Mouse (Mus musculus) MEL (cell line): ENCODE measurements around the gene Acss2. TPM values are rescaled to one million over a fixed set of nuclear protein-coding genes. Genes with fewer than 3 reads are reported as not detected.

ENCODE experiments used
- DNase-seq: peaks from one replicate; pipeline ENCODE4 v3.0.0; 2011; ENCODE audit warnings: low read depth, low spot score
- H3K27ac ChIP-seq: 2 replicates; pipeline ENCODE4 v1.5.1; 2012; ENCODE audit warnings: low read depth, mild to moderate bottlenecking, control low read depth, low read length, moderate library complexity; ENCODE audit not compliant: control insufficient read depth
- H3K27me3 ChIP-seq, 2 experiments: fragments of 150-350 bp in 1 of 2; sonication (generic) in 1 of 2; 2 replicates each; pipeline ENCODE4 v1.6.1; 2012; ENCODE audit warnings: low read length in 2 of 2, mild to moderate bottlenecking in 2 of 2, improper control_type of control experiment in 1 of 2, moderate library complexity in 1 of 2; ENCODE audit not compliant: insufficient read depth in 2 of 2, control insufficient read depth in 1 of 2
- H3K36me3 ChIP-seq, 2 experiments: 2 replicates each; pipeline ENCODE4 v1.6.1; 2012 to 2014; ENCODE audit warnings: low read length in 2 of 2, improper control_type of control experiment in 1 of 2, inconsistent platforms in 1 of 2, mild to moderate bottlenecking in 1 of 2; ENCODE audit not compliant: insufficient read depth in 2 of 2, control insufficient read depth in 1 of 2
- H3K4me1 ChIP-seq, 2 experiments: fragments of 150-350 bp in 1 of 2; sonication (generic) in 1 of 2; 2 replicates each; pipeline ENCODE4 v1.6.1; 2012; ENCODE audit warnings: low read length in 2 of 2, improper control_type of control experiment in 1 of 2, mild to moderate bottlenecking in 1 of 2; ENCODE audit not compliant: insufficient read depth in 2 of 2, control insufficient read depth in 1 of 2
- H3K4me3 ChIP-seq, 2 experiments: fragments of 150-350 bp in 1 of 2; sonication (generic) in 1 of 2; 2 replicates each; pipeline ENCODE4 v1.5.1; 2012; ENCODE audit warnings: low read depth in 2 of 2, low read length in 2 of 2, mild to moderate bottlenecking in 2 of 2, moderate library complexity in 2 of 2, control low read depth in 1 of 2, improper control_type of control experiment in 1 of 2; ENCODE audit not compliant: control insufficient read depth in 1 of 2, insufficient read depth in 1 of 2
- H3K79me2 ChIP-seq: 2 replicates; pipeline ENCODE4 v1.6.1; 2012; ENCODE audit warnings: mild to moderate bottlenecking, low read length, moderate library complexity; ENCODE audit not compliant: control insufficient read depth, poor library complexity, insufficient read depth
- H3K9ac ChIP-seq: 2 replicates; pipeline ENCODE4 v1.6.1; 2012; ENCODE audit warnings: low read depth, mild to moderate bottlenecking, control low read depth, low read length, moderate library complexity; ENCODE audit not compliant: control insufficient read depth, poor library complexity, severe bottlenecking
- H3K9me3 ChIP-seq: fragments of 150-350 bp; sonication (generic); replicated peaks from 2 replicates; pipeline ENCODE4 v1.6.1; 2012; ENCODE audit warnings: mild to moderate bottlenecking, low read length, improper control_type of control experiment, moderate library complexity; ENCODE audit not compliant: insufficient read depth
- BHLHE40 ChIP-seq: IDR thresholded peaks from 2 replicates; pipeline ENCODE4 v1.6.1; 2012; ENCODE audit warnings: low read depth, mild to moderate bottlenecking, inconsistent platforms, low read length, improper control_type of control experiment, borderline replicate concordance
- CHD2 ChIP-seq: IDR thresholded peaks from 2 replicates; pipeline ENCODE4 v1.6.1; 2011; ENCODE audit warnings: low read length, improper control_type of control experiment
- CTCF ChIP-seq, 3 experiments: IDR thresholded peaks in 2 of 3; conservative IDR thresholded peaks in 1 of 3; 2 replicates each; pipeline ENCODE4 v1.5.1; 2011 to 2012; ENCODE audit warnings: low read length in 3 of 3, low read depth in 2 of 3, mild to moderate bottlenecking in 2 of 3, improper control_type of control experiment in 1 of 3, inconsistent platforms in 1 of 3, mixed read lengths in 1 of 3, moderate library complexity in 1 of 3; ENCODE audit not compliant: control insufficient read depth in 1 of 3, insufficient read depth in 1 of 3, poor library complexity in 1 of 3, severe bottlenecking in 1 of 3
- ELF1 ChIP-seq: IDR thresholded peaks from 2 replicates; pipeline ENCODE4 v1.6.1; 2014; ENCODE audit warnings: low read depth, mild to moderate bottlenecking, inconsistent platforms, low read length, improper control_type of control experiment, moderate library complexity
- EP300 ChIP-seq, 2 experiments: IDR thresholded peaks; 2 replicates each; pipeline ENCODE4 v1.6.1; 2011; ENCODE audit warnings: improper control_type of control experiment in 2 of 2, low read length in 2 of 2, low read depth in 1 of 2, mild to moderate bottlenecking in 1 of 2
- ETS1 ChIP-seq: IDR thresholded peaks from 2 replicates; pipeline ENCODE4 v1.6.1; 2012; ENCODE audit warnings: low read depth, mild to moderate bottlenecking, inconsistent platforms, low read length, improper control_type of control experiment, moderate library complexity
- HCFC1 ChIP-seq: IDR thresholded peaks from 2 replicates; pipeline ENCODE4 v1.6.1; 2012; ENCODE audit warnings: low read depth, mild to moderate bottlenecking, inconsistent platforms, low read length, improper control_type of control experiment, moderate library complexity
- JUND ChIP-seq: IDR thresholded peaks from 2 replicates; pipeline ENCODE4 v1.6.1; 2011; ENCODE audit warnings: low read depth, mild to moderate bottlenecking, improper control_type of control experiment, low read length
- MAFK ChIP-seq: IDR thresholded peaks from 2 replicates; pipeline ENCODE4 v1.6.1; 2011; ENCODE audit warnings: low read depth, mild to moderate bottlenecking, low read length, improper control_type of control experiment, borderline replicate concordance
- MAX ChIP-seq: IDR thresholded peaks from 2 replicates; pipeline ENCODE4 v1.6.1; 2011; ENCODE audit warnings: low read length, improper control_type of control experiment
- MAZ ChIP-seq: IDR thresholded peaks from 2 replicates; pipeline ENCODE4 v1.6.1; 2012; ENCODE audit warnings: low read depth, mild to moderate bottlenecking, inconsistent platforms, low read length, improper control_type of control experiment
- MEF2A ChIP-seq: IDR thresholded peaks from 2 replicates; pipeline ENCODE4 v1.6.1; 2014; ENCODE audit warnings: low read depth, mild to moderate bottlenecking, inconsistent platforms, low read length, improper control_type of control experiment; ENCODE audit not compliant: poor library complexity, insufficient replicate concordance, severe bottlenecking; ENCODE audit errors: extremely low read depth
- MXI1 ChIP-seq: IDR thresholded peaks from 2 replicates; pipeline ENCODE4 v1.6.1; 2011; ENCODE audit warnings: mild to moderate bottlenecking, low read depth, low read length, improper control_type of control experiment
- MYB ChIP-seq: IDR thresholded peaks from 2 replicates; pipeline ENCODE4 v1.6.1; 2011; ENCODE audit warnings: mild to moderate bottlenecking, low read depth, low read length, improper control_type of control experiment
- MYC ChIP-seq: IDR thresholded peaks from 2 replicates; pipeline ENCODE4 v1.6.1; 2011; ENCODE audit warnings: low read depth, mild to moderate bottlenecking, low read length, improper control_type of control experiment, moderate library complexity
- NRF1 ChIP-seq: IDR thresholded peaks from 2 replicates; pipeline ENCODE4 v1.6.1; 2014; ENCODE audit warnings: low read depth, mild to moderate bottlenecking, inconsistent platforms, low read length, improper control_type of control experiment, moderate library complexity; ENCODE audit not compliant: poor library complexity, insufficient read depth, severe bottlenecking
- POLR2AphosphoS5 ChIP-seq: IDR thresholded peaks from 2 replicates; pipeline ENCODE4 v1.6.1; 2012; ENCODE audit warnings: low read depth, borderline replicate concordance, mild to moderate bottlenecking, inconsistent platforms, low read length, moderate library complexity, mixed read lengths
- RCOR1 ChIP-seq: IDR thresholded peaks from 2 replicates; pipeline ENCODE4 v1.6.1; 2012; ENCODE audit warnings: low read depth, mild to moderate bottlenecking, inconsistent platforms, low read length, improper control_type of control experiment
- SMC3 ChIP-seq: IDR thresholded peaks from 2 replicates; pipeline ENCODE4 v1.6.1; 2011; ENCODE audit warnings: low read depth, low read length, improper control_type of control experiment
- TAL1 ChIP-seq: IDR thresholded peaks from 2 replicates; pipeline ENCODE4 v1.6.1; 2012; ENCODE audit warnings: mild to moderate bottlenecking, inconsistent platforms, low read length, moderate library complexity, mixed read lengths
- TBP ChIP-seq: IDR thresholded peaks from 2 replicates; pipeline ENCODE4 v1.8.0; 2011; ENCODE audit warnings: low read depth, low read length, improper control_type of control experiment
- UBTF ChIP-seq: IDR thresholded peaks from 2 replicates; pipeline ENCODE4 v1.6.1; 2012; ENCODE audit warnings: low read depth, mild to moderate bottlenecking, inconsistent platforms, low read length, improper control_type of control experiment, moderate library complexity, borderline replicate concordance; ENCODE audit not compliant: insufficient read depth
- USF2 ChIP-seq, 2 experiments: IDR thresholded peaks; 2 replicates each; pipeline ENCODE4 v1.6.1; 2011 to 2012; ENCODE audit warnings: improper control_type of control experiment in 2 of 2, low read length in 2 of 2, borderline replicate concordance in 1 of 2, inconsistent platforms in 1 of 2, low read depth in 1 of 2, mild to moderate bottlenecking in 1 of 2; ENCODE audit not compliant: insufficient read depth in 1 of 2
- ZC3H11A ChIP-seq: IDR thresholded peaks from 2 replicates; pipeline ENCODE4 v1.6.1; 2012; ENCODE audit warnings: low read depth, mild to moderate bottlenecking, inconsistent platforms, low read length, improper control_type of control experiment
- ZMIZ1 ChIP-seq: IDR thresholded peaks from 2 replicates; pipeline ENCODE4 v1.6.1; 2012; ENCODE audit warnings: low read depth, mild to moderate bottlenecking, inconsistent platforms, low read length, improper control_type of control experiment, moderate library complexity
- ZNF384 ChIP-seq: IDR thresholded peaks from 2 replicates; pipeline ENCODE4 v1.6.1; 2012; ENCODE audit warnings: low read depth, mild to moderate bottlenecking, inconsistent platforms, low read length, improper control_type of control experiment
- polyA plus RNA-seq, 2 experiments: library from polyadenylated mRNA; stranded (reverse) in 1 of 2; unstranded in 1 of 2; fragments of >175 nt in 1 of 2; fragments of >200 nt in 1 of 2; gene quantifications; 2 replicates each; pipeline versions ENCODE4 v1.2.1 to v1.2.4; 2012; ENCODE audit warnings: low replicate concordance in 2 of 2, low read depth in 1 of 2; ENCODE audit not compliant: insufficient read length in 2 of 2, insufficient read depth in 1 of 2, missing spikeins in 1 of 2
- total RNA-seq: library from RNA; depleted of rRNA; stranded (reverse); fragments of 300-350 nt; gene quantifications from 2 replicates; pipeline ENCODE4 v1.2.3, GENCODE M21; 2012

Gene Acss2
- total and polyA plus RNA-seq, 3 experiments = 2.9 to 11.0 TPM; not detected in 1

GRCm38 (mm10) chr2:155502596-155502995 is 15.2 kb upstream of the Acss2 start:
- Histone ChIP-seq H3K4me3 (no peak overlapping the region), H3K36me3 (no peaks in the 10 kb centered on the region), H3K79me2 (no peaks in the 10 kb centered on the region), H3K27me3 (peaks cover 0 to 1% of the 10 kb centered on the region in 2 experiments; a peak in 1 of 4 replicates), H3K9ac (no peak overlapping the region), H3K9me3 (no peaks in the 10 kb centered on the region), H3K4me1 (no peaks in the 10 kb centered on the region), H3K27ac (no peak overlapping the region)
- DNase-seq = no peak
- TF ChIP-seq ZC3H11A (no peak), ZMIZ1 (no peak), CTCF (IDR thresholded peaks at IDR 0.05 in 2 of 3, conservative IDR thresholded peaks at IDR 0.05 in 1 of 3; ENCODE audit: control insufficient read depth in 1 of 3, insufficient read depth in 1 of 3, low read depth in 2 of 3, low read length in 3 of 3, poor library complexity in 1 of 3, severe bottlenecking in 1 of 3) (no peak), POLR2AphosphoS5 (no peak), CHD2 (no peak), ELF1 (no peak), BHLHE40 (no peak), ZNF384 (no peak), RCOR1 (no peak), USF2 (IDR thresholded peaks at IDR 0.05; ENCODE audit: borderline replicate concordance in 1 of 2, insufficient read depth in 1 of 2, low read depth in 1 of 2, low read length in 2 of 2) (no peak), UBTF (no peak)

- no peak overlapping the region for H3K27ac ChIP-seq
- no peaks in the 10 kb centered on the region for H3K36me3 ChIP-seq
- H3K27me3 ChIP-seq = peaks cover 0 to 1% of the 10 kb centered on the region in 2 experiments; a peak in 2 of 4 replicates
- no peak for DNase-seq
- no peaks in the 10 kb centered on the region for H3K9me3 ChIP-seq
- H3K79me2 ChIP-seq = no peaks in the 10 kb centered on the region
- H3K4me1 ChIP-seq = no peaks in the 10 kb centered on the region
- TF ChIP-seq HCFC1 (no peak), ZNF384 (no peak), MAX (no peak), TBP (no peak), MAFK (no peak), EP300 (IDR thresholded peaks at IDR 0.05; ENCODE audit: low read depth in 1 of 2, low read length in 2 of 2) (no peak), MYC (no peak), ETS1 (no peak), MEF2A (no peak), MAZ (no peak), SMC3 (no peak), MYB (no peak), JUND (no peak), NRF1 (no peak), ZC3H11A (no peak), CHD2 (no peak), TAL1 (no peak), MXI1 (no peak)
- H3K9ac ChIP-seq = no peak overlapping the region
- no peak overlapping the region for H3K4me3 ChIP-seq
These were observed 13.1 kb upstream of the Acss2 start for GRCm38 (mm10) chr2:155504440-155505355.
